Mouse (Mus musculus) NIH3T3 (cell line): ENCODE data around the gene Uchl4.

Experiments used
- DNase-seq: peaks from one replicate; pipeline ENCODE4 v3.0.0-alpha.2; 2012; ENCODE audit warnings: low read depth

Gene Uchl4

GRCm38 (mm10) chr9:64274291-64274690, 39.3 kb downstream of the Uchl4 start:
- no peak for DNase-seq

DNA sequence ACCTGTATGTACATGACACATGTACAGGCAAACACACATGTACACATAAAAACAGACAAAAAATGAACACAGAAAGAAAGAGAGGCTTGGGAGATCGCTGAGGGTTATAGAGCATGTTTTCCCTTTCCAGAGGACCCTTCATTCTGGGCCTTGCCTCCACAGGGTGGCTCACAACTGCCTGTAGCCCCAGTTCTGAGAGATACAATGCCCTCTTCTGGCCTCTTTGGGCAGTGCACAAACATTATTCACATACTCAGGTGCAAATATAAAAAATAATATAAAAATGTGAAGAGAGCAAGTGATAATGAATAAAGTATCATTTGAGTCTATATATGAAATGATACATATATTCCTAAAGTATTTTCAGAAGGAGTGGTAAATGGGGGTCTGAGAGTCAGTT, 39.9 kb downstream of the Uchl4 start:
- DNase-seq, result peak; percentile 52

DNA sequence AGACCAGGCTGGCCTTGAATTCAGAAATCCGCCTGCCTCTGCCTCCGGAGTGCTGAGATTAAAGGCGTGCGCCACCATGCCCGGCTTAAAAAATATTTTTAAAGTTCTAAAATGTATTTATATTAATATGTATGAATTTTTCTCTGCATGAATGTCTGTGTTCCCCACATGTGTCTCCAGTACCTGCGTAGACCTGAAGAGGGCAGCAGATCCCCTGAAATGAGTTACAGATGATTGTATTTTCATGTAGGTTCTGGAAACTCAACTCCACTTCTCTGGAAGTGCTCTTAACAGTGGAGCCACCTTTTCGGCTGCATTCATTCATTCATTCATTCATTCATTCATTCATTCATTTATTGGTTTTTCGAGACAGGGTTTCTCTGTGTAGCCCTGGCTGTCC, 42.7 kb downstream of the Uchl4 start:
- DNase-seq, result peak; percentile 87

- DNase-seq, result no peak
Observed at GRCm38 (mm10) chr9:64278665-64279310, 43.8 kb downstream of the Uchl4 start.

- DNase-seq, result peak; percentile 97
Observed at GRCm38 (mm10) chr9:64281105-64281780, 46.2 kb downstream of the Uchl4 start, which contains the start of gene Tipin. Gene Tipin, plus strand, starts transcription at chr9:64281581.

DNA sequence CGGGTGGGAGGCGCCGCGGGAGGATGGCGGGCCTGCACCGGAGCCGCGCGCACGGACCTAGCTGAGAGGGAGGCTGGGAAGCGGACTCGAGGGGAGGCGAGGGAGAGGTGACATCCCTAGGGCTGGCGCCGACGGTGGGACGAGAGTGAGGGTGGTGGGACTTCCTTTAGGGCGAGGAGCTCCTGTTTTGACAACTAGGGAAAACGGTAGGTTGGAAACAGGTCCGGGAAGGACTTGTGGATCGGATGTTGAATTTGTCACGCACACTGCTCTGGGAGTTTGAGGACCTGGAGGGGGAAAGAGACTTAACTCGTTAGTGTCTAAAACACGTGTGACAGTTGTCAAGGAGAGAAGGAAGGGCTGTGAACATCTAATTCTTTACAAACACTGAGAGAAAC, 46.8 kb downstream of the Uchl4 start:
- DNase-seq, result no peak

- no peak for DNase-seq
Observed at GRCm38 (mm10) chr9:64282404-64282987, 47.5 kb downstream of the Uchl4 start.
